Mouse (Mus musculus): ENCODE data around the gene Sspo.

The Sspo gene

GRCm38 (mm10) chr6:48541560-48542450, 93.8 kb downstream of the Sspo start:
- DNase-seq: no peak

- DNase-seq: no peak
Observed at GRCm38 (mm10) chr6:48542631-48543030, 94.6 kb downstream of the Sspo start.

GRCm38 (mm10) chr6:48545251-48545650, 97.2 kb downstream of the Sspo start:
- no peak for DNase-seq

GRCm38 (mm10) chr6:48546271-48546670, 98.2 kb downstream of the Sspo start:
- peak in 1 of 2 experiments; percentile 40 for DNase-seq

GRCm38 (mm10) chr6:48546858-48547257, 98.8 kb downstream of the Sspo start:
- DNase-seq: no peak

GRCm38 (mm10) chr6:48548314-48548713, 100.3 kb downstream of the Sspo start:
- no peak for DNase-seq

All from spleen, adult 18-20 months (tissue).